Mouse (Mus musculus) heart, postnatal 0 days (tissue): ENCODE measurements at regions not wholly inside any gene's neighbourhood (a gene's known extent, or its start where the extent isn't known, plus 50 kb on each side); places are given as distances from the start of the nearest gene placed in this dataset.

Experiments used
- CTCF ChIP-seq: IDR thresholded peaks from 2 replicates; pipeline ENCODE4 v1.5.1; 2016; ENCODE audit warnings: antibody characterized with exemption, control low read depth, low read depth
- EP300 ChIP-seq: IDR thresholded peaks from 2 replicates; pipeline ENCODE4 v1.6.1; 2016; ENCODE audit warnings: antibody characterized with exemption, low read depth

- no peak for TF ChIP-seq EP300
- TF ChIP-seq CTCF = no peak
Observed at GRCm38 (mm10) chr12:68643671-68644070, 515.3 kb downstream of the Rps29 start.
